Mouse (Mus musculus) brain, embryonic 18.5 days (tissue): ENCODE results near the gene Bank1.
"Not testable (repeated sequence)": the region's sequence is repeated elsewhere in the genome, so short reads cannot be mapped to it uniquely, and the experiment has no call there.

Source experiments
- DNase-seq: peaks from one replicate; pipeline ENCODE4 v3.0.0-alpha.2; 2012; ENCODE audit warnings: low read depth, low spot score

Gene Bank1

DNA sequence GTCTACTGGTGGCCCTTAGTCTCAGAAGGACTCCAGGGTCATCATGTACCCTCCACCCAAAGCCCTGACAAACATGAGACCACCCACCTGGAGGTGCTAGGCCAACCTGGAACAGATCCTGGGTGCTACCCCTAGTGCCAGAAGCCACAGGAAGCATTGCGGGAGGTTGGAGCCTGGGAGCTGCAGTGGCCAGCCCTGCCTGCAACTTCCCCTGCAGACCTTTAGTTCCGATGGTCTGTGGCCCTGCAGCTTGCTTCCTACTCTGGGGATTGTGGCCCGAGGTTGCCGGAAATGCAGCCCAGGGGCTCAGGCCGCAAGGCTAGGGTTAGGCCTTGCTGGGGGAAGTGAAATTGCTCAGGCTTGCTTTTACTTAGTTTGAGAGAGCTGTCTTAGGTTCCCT, at the start of gene Bank1:
Bank1 (minus strand) TSS at position 284 of the 400 bp plus-strand sequence.
- no peak for DNase-seq

DNA sequence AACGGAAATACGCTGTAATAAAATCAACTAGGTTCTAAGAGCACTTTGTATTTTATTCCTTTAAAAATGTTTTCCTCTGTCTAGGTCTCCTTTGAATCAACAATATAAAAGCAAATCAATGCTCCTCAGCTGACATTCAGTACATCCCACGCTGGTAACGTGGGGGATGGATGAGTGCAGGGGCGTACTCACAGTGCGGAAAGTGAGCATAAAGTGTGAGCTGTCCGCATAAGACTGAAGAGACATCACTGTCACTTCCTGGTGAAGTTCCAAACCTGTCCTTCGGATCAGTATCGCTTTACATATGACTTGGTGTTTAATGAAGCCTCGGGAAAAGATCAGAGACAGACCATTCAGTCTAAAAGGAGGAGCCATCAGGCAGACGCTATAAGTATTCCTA, 44.0 kb upstream of the Bank1 start:
- no peak for DNase-seq

DNA sequence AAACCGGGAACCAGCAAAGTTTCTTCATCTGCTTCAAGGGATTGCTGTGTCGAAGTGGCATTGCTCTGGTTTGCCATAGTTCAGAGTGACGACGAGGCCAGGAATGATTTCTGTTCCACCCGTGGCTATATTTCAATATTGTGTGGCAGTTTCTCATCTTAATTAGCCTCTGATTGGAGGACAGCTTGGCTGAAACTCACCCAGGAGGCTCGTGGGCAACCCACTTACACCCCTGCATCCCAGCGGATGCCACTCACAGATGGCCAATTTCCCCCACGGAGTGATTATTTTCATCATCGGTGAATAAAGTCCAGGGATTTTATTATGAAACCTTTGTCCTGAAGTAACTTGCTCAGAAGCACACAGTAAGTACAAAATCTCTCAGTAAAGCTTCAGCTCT, 43.6 kb upstream of the Bank1 start:
- DNase-seq: no peak

DNA sequence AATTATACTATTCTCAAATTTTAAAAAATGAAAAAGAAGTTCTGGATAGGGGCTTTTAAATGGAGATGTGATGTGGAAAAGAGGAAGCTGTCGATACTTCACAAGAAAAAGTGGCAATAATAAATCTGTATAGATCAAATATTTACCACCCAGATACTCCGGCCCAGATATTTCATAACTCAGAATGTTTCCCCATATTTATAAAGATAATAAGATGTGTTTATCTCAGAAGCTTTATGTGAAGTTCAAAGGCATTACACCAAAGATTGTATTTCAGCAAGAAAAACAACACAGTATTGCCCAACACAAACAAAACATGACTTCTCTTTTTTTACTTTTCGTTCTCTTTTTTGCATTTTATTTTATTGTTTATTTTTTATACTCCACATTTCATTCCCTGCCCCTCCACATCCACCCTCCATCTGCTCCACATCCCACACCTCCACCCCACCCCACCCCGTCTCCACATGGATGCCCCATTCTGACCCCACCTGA, 42.7 kb upstream of the Bank1 start:
- no peak for DNase-seq

DNA sequence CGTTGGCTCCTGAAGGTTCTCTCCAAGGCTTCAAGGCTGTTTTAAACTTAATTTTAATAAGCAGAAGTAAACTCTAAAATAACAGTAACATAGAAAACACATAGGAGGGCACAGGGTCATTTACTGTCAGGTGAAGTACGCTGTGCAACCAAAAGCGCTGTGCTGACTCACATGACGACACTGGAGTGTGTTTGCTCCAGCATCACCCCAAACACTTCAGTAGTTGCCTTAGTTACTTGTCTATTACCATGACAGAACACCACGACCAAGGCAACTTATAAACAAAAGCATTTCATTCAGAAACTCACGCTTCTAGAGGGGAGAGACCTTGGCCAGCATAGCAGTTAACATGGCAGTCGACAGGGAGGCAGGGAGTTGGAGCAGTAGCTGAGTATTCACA, 23.8 kb upstream of the Bank1 start:
- no peak for DNase-seq

DNA sequence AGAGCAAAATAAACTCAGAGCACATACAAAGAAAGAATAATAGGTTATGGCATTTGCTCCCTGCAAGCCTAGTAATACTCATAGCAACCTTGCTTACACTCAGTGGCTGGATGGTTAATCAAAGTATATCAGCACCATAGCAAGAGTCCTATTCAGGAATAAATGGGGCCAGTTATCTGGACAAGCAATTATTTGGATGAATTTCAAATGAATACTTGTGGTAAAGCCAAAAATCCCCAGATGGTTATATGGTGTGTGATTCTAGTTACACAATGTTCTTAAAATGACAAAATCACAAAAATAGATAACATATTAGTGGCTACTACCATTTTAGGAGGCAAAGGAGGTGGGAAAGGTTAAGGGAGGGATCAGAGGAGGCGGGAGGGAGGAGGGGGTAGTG, 22.7 kb upstream of the Bank1 start:
- no peak for DNase-seq

DNA sequence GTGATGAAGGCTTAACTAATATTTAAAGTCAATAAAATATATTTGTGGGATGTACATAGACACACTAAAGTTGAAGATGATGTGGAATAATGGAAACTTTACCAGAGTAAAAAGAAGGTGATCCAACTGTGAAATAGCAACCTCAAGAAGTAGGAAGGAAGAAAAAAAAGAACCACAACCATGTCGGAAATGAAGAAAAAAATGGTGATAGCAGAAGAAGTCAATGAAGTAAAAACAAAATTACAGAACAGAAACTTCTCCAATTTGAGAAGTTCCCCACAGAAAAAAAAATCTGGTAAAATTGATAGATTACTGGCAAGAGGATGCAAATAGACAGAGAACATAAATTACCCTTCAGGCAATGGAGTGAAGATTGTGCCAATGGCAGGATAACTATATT, 21.4 kb upstream of the Bank1 start:
- no peak for DNase-seq

DNA sequence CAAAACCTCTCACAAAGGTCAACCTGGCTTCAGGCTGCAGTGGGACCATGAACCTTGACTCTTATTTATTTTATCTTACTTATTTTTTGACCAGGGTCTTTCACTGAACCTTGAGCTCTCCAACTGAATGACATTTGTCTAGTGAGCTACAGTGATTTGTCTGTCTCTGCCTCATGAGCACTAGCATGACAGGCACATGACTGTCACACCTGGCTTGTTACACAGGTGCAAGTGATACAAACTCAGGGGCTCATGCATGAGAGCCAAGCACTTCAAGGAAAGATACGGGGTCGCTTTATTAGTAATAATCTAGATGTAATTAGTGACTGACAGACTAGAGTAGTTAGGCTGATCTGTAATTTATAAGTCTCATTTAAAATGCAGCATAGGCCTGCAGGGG, 16.0 kb upstream of the Bank1 start:
- no peak for DNase-seq

DNA sequence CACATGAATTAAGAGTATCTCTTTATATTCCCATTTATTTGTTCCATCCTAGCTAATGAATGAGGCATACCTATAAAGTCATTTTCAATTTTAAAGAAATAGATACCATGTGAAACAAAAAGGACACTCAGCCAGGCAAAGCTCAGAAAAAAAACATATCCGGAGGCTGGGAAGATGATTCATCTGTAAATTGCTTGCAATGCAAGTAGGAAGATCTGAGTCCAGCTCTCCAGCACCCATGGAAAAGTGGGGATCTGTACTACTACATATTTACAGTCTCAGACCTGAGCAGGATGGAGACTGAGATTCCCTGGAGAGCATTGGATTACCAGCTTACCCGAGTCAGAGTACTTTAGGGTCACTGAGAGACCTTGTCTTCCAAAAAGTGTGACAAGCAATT, 14.0 kb upstream of the Bank1 start:
- no peak for DNase-seq

DNA sequence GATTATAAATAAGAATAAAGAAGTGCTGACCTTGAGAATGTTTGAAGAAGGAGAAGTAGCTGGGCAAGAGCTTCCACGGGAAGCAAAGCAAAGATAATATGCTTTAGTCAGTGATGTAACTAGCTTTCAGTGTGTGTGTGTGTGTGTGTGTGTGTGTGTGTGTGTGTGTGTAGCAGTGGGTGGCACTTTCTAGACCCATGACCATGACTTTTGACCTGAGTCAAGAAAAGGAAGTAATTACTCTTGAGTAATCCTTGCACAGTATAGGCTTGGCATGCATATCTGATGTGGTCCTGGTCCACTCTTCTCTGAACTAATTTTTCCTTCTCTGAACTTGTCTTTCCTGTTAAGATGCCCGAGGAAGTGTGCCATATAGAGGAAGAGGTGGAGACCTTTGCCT, 5.3 kb upstream of the Bank1 start:
- DNase-seq: no peak

DNA sequence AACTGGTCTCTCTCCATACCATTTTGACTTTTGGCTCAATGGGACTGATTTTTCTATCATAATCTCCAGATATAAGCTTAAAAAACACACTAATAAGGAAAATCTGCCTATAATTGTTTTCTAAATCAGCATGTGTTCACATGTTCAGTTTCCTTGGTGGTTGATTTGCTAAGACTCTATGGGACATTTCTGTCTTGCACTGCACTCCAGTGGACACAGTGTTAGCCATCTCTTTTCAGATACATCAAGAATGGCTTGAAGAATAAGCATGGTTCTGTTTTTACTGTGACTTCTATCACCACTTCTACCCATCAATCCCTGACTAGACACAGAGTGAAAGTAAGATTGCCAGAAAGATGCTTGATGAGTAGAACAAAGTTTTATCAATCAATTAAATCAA, 4.2 kb upstream of the Bank1 start:
- DNase-seq: no peak

DNA sequence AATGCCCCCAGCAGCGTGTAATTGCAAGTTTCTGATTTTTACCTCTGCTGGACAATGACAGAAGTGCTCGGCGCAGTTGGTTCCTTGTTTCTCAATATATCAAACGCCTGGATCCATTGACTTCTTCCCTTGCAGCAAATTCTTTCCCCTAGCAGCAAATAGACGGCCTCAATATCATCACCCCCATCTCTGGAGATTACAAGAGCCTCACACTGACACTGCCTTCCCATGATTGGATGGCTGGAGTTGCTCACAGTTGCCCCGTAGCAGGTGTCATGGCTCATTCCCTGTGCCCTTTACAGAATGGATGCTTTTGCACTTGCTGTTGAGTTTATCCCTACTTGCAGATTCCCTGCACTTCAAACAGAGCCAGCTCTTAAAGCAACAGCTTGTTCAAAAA, 3.3 kb upstream of the Bank1 start:
- DNase-seq: no peak

DNA sequence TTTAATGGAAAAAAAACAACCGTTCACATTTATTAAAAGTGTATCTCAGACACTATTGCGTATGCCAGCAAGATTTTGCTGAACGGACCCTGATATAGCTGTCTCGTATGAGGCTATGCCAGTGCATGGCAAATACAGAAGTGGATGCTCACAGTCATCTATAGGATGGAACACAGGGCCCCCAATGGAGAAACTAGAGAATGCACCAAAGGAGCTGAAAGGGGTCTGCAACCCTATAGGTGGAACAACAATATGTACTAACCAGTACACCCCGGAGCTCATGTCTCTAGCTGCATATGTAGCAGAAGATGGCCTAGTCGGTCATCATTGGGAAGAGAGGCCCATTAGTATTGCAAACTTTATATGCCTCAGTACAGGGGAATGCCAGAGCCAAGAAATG, 1.1 kb downstream of the Bank1 start:
- DNase-seq: not testable (repeated sequence)

DNA sequence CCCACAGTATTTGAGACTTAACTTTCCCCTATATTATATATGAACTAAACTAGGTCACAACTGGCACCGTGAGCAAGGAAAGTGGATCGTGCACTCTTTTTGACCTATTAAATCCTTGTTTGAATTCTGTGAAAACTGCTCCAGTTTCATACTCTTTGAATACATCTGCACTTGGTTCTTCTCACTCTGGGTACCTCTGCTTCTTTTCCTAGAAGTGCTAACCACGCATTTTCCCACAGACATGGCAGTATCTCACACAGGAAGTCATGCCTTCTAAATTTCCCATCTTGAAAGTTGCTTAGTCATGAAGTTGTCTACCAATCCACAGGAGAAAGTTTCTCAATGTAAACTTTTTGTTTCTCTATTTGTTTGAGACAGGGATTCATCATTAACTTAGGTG, 3.9 kb downstream of the Bank1 start:
- DNase-seq: no peak

DNA sequence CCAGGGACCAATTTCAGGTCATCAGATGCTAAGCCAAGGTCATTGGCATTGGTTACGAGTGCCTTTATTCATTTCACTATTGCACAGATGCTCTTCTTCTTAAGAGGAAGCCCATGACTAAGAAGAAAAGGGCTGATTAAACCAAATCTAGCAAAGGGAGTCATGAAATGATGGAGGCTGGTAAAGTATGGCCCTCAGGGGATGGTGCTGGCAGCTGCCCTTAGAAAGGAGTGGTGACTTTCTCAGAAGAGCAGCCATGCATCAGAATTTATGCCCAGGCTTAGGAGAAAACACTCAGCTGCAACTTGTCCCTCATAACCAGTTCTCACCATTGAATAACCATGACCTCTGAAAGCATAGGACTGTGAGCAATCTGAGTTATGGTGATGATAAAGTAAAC, 17.4 kb downstream of the Bank1 start:
- DNase-seq: no peak

DNA sequence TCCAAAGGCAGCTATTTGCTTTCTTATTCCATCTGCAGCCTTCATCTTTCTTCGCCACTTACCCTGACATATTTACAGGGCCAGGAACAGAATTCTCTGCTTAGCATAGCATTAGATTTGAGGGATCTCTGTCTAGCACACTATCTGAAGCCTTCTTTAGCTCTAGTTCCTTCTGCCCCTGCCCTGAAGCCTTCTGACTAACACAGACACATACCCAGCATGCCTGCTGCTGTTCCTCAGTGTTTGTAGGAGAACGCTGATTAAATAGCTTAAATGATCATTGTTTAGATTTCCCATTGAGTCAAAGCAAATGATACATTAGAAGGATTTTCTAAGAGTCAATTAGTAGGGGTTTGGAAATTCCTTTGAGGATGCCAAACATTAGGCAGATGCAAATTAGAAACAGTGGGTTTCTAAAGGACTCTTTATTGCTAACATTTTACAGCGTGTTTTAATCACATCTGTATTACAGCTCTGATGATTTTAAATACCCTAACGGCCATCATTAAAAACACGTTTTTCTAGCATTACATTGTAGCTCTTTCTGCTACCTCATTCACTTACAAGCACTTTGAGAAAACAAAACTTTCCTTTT, 19.2 kb downstream of the Bank1 start:
- DNase-seq: no peak

DNA sequence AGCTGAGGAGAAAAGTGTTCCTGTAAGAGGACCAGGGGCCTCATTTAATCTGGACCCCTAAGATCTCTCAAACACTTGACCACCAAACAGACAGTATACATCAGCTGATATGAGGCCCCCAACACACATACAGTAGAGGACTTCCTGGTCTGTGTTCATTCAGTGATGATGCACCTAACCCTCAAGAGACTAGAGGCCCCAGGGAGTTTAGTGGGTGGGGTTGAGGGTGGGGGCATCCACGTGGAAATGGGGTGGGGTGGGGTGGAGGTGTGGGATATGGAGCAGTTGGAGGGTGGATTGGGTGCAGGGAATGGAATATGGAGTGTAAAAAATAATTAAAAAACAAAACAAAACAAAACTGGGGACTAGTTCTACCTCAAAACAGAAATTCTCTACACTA, 23.3 kb downstream of the Bank1 start:
- DNase-seq: no peak

DNA sequence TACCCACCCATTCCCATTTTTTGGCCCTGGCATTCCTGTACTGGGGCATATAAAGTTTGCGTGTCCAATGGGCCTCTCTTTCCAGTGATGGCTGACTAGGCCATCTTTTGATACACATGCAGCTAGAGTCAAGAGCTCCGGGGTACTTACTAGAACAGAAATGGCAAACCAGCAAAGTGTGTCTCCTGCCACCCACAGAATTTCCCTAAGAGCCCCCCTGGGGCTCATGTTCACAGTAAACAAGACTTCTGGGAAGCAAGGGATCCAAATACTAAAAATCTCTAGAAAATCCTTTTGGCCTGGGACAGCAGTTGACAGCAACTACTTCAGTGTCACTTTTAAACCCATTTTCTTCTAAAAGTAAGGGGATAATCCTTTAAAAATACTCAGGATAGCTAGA, 25.1 kb downstream of the Bank1 start:
- not testable (repeated sequence) for DNase-seq

DNA sequence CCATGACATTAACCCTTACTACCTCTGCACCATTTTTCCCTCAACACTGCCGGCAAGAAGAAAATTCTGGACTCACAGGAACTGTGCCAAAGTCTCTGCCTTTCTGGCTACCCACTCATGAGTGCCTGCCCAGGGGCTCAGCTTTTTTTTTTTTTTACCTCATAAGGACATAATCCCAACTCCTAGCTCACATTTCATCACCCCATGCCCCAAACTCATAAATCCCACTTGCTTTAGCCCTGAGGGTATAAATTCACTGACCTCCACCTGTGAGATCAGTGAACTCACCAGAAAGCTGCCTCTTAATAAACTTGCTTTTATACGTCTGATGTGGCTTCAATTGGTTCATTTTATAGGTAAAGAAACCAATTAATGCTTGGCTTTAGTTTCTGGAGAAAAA, 28.5 kb downstream of the Bank1 start:
- DNase-seq: no peak

DNA sequence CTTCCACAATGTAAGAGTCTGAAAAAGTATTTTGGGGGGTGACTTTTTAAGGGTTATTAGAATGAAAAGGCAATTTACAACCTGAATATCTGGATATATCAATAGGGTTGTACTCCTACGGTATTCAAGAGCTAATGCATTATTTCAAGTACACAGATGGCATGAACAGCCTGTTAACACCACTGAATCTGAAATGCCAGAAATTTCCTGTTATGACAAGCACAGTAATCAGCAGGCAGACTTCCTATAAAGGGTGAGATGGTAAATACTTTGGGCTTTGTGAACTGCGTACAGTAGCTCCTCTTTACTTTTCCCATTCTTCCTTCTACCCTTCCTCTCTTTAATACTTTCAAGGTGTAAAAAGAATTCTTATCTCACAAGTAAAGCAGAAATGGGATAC, 30.6 kb downstream of the Bank1 start:
- peak; percentile 16 for DNase-seq

DNA sequence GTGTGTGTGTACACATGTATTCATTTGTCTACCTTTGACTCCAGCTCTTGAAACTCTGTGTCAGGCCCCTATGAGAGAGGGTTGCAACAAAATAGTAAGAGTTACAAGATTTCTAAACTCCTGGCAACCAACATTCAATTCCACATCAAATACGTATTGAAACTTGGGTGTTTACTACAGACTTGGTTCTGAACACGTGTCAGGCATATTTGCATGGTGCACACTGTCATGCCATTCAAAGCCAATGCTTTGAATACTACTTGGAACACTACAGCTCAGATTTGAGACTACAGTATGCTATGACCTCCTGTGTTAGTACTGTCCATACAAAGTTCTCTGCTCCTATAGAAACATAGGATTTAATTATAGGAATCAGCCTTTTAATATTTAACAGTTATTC, 38.0 kb downstream of the Bank1 start:
- DNase-seq: no peak

DNA sequence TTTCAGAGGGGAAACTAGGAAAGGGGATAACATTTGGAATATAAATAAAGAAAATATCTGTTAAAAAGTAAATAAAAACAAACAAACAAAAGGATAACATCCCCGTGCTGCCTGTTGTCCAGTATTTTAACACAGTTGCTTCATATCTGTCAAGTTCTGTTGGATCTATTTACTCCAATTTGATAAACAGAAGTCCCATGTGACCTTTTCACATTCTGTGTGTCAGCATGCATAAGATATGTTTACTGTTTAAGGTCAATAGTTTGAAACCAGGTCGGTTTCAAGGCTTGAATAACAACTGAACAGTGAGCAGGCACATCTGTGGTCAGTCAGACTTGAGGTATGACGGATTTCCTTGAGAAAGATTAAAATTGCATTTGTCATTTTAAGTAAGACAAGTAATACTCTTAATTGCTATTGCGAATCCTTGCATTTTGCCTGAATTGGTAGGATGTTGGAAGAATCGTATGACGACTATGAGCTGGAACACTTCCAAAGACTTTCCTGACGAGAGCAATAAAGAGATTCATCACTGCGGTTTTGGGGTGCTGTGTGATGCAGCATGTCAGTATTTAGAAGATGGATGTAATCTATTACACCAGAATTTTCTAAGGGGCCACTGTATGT, 60.8 kb downstream of the Bank1 start:
- DNase-seq: no peak

DNA sequence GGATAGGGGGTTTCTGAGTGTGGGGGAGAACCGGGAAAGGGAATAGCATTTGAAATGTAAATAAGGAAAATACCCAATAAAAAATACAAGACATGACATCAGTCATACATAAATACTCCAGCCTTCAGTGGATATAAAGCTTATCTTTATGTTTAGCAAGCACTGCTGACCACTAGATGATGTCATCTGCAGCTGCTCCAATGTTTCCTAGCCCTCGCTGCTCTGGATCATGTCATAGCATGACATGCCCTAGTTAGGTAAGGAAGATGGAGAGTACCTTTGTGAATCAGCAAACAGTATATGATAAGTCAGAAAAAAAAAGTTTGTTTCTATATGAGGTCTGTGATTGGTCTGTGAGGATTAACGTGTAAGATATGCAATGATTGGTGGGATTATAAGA, 68.1 kb downstream of the Bank1 start:
- DNase-seq: no peak

DNA sequence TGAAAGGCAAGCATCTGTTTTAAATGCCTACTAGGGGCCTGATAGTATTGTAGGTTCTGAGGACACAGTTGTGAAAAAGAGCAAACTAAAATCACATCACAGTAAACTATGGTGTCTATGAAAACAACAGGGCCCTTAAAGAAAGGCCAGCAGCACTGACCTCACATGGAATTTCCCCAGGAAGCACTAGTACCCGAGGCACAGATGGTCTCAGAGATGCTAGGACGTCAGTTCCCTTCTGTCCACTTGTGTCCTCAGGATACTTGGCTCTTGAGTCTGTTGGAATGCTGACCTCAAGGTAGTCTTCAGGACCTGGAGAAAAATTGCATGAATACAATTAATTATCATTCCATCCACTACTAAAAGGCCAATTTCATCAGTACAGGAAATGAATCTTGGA, 71.2 kb downstream of the Bank1 start:
- no peak for DNase-seq
